Mouse (Mus musculus): ENCODE data around the gene Stat6. TPM values are rescaled to one million over a fixed set of nuclear protein-coding genes. Genes with fewer than 3 reads are reported as not detected.

Stat6 gene
- polyA plus RNA-seq, 1 experiment from 2014 or later, result 46.8 TPM

- Histone ChIP-seq H3K4me3 (ENCODE audit: low read length) (no peak overlapping the region), H3K9me3 (ENCODE audit: control insufficient read depth, low read length) (no peaks in the 10 kb centered on the region), H3K27ac (ENCODE audit: low read length) (peak overlapping the region; percentile 20; the same call in 1 of the 2 replicates), H3K4me1 (ENCODE audit: control insufficient read depth, insufficient read depth, low read length) (peaks cover 76% of the 10 kb centered on the region), H3K4me2 (ENCODE audit: low read depth, low read length) (no peak overlapping the region), H3K36me3 (ENCODE audit: control insufficient read depth, insufficient read depth, low read length) (peaks cover 7% of the 10 kb centered on the region), H3K27me3 (replicated peaks; ENCODE audit: control insufficient read depth, insufficient read depth, low read length) (no peaks in the 10 kb centered on the region), H3K9ac (ENCODE audit: low read depth, low read length) (no peak overlapping the region)
- 91% methylated on average over 6 of the region's 6 CpGs for WGBS
- no peak for ATAC-seq
Observed at GRCm38 (mm10) chr10:127602194-127602593, 40.6 kb upstream of the Stat6 start.

GRCm38 (mm10) chr10:127603437-127604371 is 39.1 kb upstream of the Stat6 start:
- Histone ChIP-seq H3K4me2 (ENCODE audit: low read depth, low read length) (peak overlapping the region; percentile 50), H3K4me1 (ENCODE audit: control insufficient read depth, insufficient read depth, low read length) (peaks cover 61% of the 10 kb centered on the region)
- ATAC-seq, result peak; percentile 91

GRCm38 (mm10) chr10:127604465-127605250 is 38.1 kb upstream of the Stat6 start:
- ATAC-seq, result peak; percentile 13; the same call in 1 of the 2 replicates
- Histone ChIP-seq H3K9me3 (ENCODE audit: control insufficient read depth, low read length) (no peaks in the 10 kb centered on the region), H3K4me1 (ENCODE audit: control insufficient read depth, insufficient read depth, low read length) (peaks cover 59% of the 10 kb centered on the region), H3K9ac (ENCODE audit: low read depth, low read length) (peak overlapping the region; percentile 56), H3K36me3 (ENCODE audit: control insufficient read depth, insufficient read depth, low read length) (peaks cover 7% of the 10 kb centered on the region), H3K4me3 (ENCODE audit: low read length) (no peak overlapping the region), H3K27me3 (replicated peaks; ENCODE audit: control insufficient read depth, insufficient read depth, low read length) (no peaks in the 10 kb centered on the region), H3K4me2 (ENCODE audit: low read depth, low read length) (0 out of 2 replicates have a peak overlapping the region, but pooled peaks have one; percentile 3), H3K27ac (ENCODE audit: low read length) (peak overlapping the region; percentile 97)
- 36% methylated on average over 15 of the region's 15 CpGs for WGBS

More at GRCm38 (mm10) chr10:127603437-127604371, 39.1 kb upstream of the Stat6 start:
- Histone ChIP-seq H3K9ac (ENCODE audit: low read depth, low read length) (peak overlapping the region; percentile 60), H3K27ac (ENCODE audit: low read length) (peak overlapping the region; percentile 97), H3K9me3 (ENCODE audit: control insufficient read depth, low read length) (no peaks in the 10 kb centered on the region), H3K27me3 (replicated peaks; ENCODE audit: control insufficient read depth, insufficient read depth, low read length) (no peaks in the 10 kb centered on the region), H3K4me3 (ENCODE audit: low read length) (peak overlapping the region; percentile 7), H3K36me3 (ENCODE audit: control insufficient read depth, insufficient read depth, low read length) (peaks cover 7% of the 10 kb centered on the region)
- 41% methylated on average over 13 of the region's 13 CpGs for WGBS

DNA sequence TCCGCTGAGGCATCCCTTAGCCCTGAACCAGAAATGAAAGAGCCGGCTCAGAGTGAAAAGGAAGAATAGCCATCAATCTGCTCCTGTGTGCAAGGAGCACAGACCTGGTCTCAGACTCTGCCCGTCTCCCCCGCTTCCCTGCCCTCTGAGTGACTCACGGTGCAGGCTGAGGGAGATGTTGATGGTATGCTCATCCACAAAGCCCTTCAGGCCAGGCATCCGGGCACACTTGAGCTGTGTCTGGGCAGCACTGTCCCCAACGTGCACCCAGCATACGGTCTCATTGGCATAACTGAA is 37.6 kb upstream of the Stat6 start:
- peak overlapping the region; percentile 56 for H3K9ac ChIP-seq (ENCODE audit: low read depth, low read length)
- no peaks in the 10 kb centered on the region for H3K9me3 ChIP-seq (ENCODE audit: control insufficient read depth, low read length)
- ATAC-seq, result no peak
- no peaks in the 10 kb centered on the region for H3K27me3 ChIP-seq (replicated peaks; ENCODE audit: control insufficient read depth, insufficient read depth, low read length)
- peaks cover 7% of the 10 kb centered on the region for H3K36me3 ChIP-seq (ENCODE audit: control insufficient read depth, insufficient read depth, low read length)
- H3K27ac ChIP-seq (ENCODE audit: low read length), result peak overlapping the region; percentile 97
- 77% methylated on average over 8 of the region's 8 CpGs for WGBS
- H3K4me2 ChIP-seq (ENCODE audit: low read depth, low read length), result no peak overlapping the region
- peaks cover 59% of the 10 kb centered on the region for H3K4me1 ChIP-seq (ENCODE audit: control insufficient read depth, insufficient read depth, low read length)
- no peak overlapping the region for H3K4me3 ChIP-seq (ENCODE audit: low read length)

GRCm38 (mm10) chr10:127605756-127606155 is 37.0 kb upstream of the Stat6 start:
- peaks cover 7% of the 10 kb centered on the region for H3K36me3 ChIP-seq (ENCODE audit: control insufficient read depth, insufficient read depth, low read length)
- no peak overlapping the region for H3K9ac ChIP-seq (ENCODE audit: low read depth, low read length)
- H3K27ac ChIP-seq (ENCODE audit: low read length), result peak overlapping the region; percentile 97; the same call in 1 of the 2 replicates
- WGBS, result 97% methylated on average over 9 of the region's 9 CpGs
- H3K9me3 ChIP-seq (ENCODE audit: control insufficient read depth, low read length), result no peaks in the 10 kb centered on the region
- H3K4me2 ChIP-seq (ENCODE audit: low read depth, low read length), result no peak overlapping the region
- H3K27me3 ChIP-seq (replicated peaks; ENCODE audit: control insufficient read depth, insufficient read depth, low read length), result no peaks in the 10 kb centered on the region
- no peak for ATAC-seq
- H3K4me3 ChIP-seq (ENCODE audit: low read length), result no peak overlapping the region
- H3K4me1 ChIP-seq (ENCODE audit: control insufficient read depth, insufficient read depth, low read length), result peaks cover 56% of the 10 kb centered on the region

GRCm38 (mm10) chr10:127607059-127607458 is 35.7 kb upstream of the Stat6 start:
- no peak overlapping the region for H3K9ac ChIP-seq (ENCODE audit: low read depth, low read length)
- no peak for ATAC-seq
- WGBS, result 93% methylated on average over 7 of the region's 7 CpGs
- peaks cover 50% of the 10 kb centered on the region for H3K4me1 ChIP-seq (ENCODE audit: control insufficient read depth, insufficient read depth, low read length)
- H3K36me3 ChIP-seq (ENCODE audit: control insufficient read depth, insufficient read depth, low read length), result peaks cover 10% of the 10 kb centered on the region
- no peaks in the 10 kb centered on the region for H3K27me3 ChIP-seq (replicated peaks; ENCODE audit: control insufficient read depth, insufficient read depth, low read length)
- no peak overlapping the region for H3K4me2 ChIP-seq (ENCODE audit: low read depth, low read length)
- H3K27ac ChIP-seq (ENCODE audit: low read length), result no peak overlapping the region
- no peaks in the 10 kb centered on the region for H3K9me3 ChIP-seq (ENCODE audit: control insufficient read depth, low read length)
- H3K4me3 ChIP-seq (ENCODE audit: low read length), result no peak overlapping the region

DNA sequence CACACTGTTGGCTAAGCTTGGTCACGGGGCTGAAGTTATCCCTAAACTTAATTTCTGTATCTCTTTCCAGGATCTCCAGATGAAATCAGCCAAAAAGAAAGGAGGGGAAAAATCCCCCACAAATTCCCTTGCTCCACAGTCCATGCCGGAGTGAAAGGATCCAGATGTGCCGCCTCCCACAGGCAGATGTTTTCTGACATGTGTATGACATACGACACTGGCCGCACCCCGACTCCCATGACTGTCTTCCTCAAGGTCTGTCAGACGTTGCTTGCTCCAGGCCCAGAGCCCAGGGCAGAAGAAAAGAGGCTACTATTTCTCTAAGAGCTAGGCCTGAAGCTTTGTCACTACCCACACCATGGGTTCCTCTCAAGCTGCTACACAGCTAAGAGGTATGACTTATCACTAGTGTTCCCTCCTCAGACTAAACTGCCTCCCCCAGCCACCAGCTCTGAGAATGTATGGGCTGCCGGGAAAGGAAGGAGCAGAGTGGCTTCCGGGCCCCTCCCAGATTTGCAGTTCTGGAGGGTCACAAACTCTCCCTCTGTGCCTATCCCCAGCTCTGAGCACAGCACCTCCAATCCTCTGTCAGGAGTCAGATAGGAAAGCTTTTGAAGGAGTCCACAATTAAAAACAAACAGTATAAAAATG is 33.2 kb upstream of the Stat6 start:
- peaks cover 15% of the 10 kb centered on the region for H3K36me3 ChIP-seq (ENCODE audit: control insufficient read depth, insufficient read depth, low read length)
- H3K4me1 ChIP-seq (ENCODE audit: control insufficient read depth, insufficient read depth, low read length), result peaks cover 56% of the 10 kb centered on the region
- ATAC-seq, result peak; percentile 24; the same call in 1 of the 2 replicates
- H3K27ac ChIP-seq (ENCODE audit: low read length), result peak overlapping the region; percentile 63
- no peak overlapping the region for H3K4me2 ChIP-seq (ENCODE audit: low read depth, low read length)
- no peaks in the 10 kb centered on the region for H3K27me3 ChIP-seq (replicated peaks; ENCODE audit: control insufficient read depth, insufficient read depth, low read length)
- WGBS, result 46% methylated on average over 9 of the region's 9 CpGs
- 0 out of 2 replicates have a peak overlapping the region, but pooled peaks have one; percentile 34 for H3K9ac ChIP-seq (ENCODE audit: low read depth, low read length)
- no peak overlapping the region for H3K4me3 ChIP-seq (ENCODE audit: low read length)
- H3K9me3 ChIP-seq (ENCODE audit: control insufficient read depth, low read length), result no peaks in the 10 kb centered on the region

GRCm38 (mm10) chr10:127610066-127610415 is 32.7 kb upstream of the Stat6 start:
- H3K36me3 ChIP-seq (ENCODE audit: control insufficient read depth, insufficient read depth, low read length), result peaks cover 15% of the 10 kb centered on the region
- H3K9ac ChIP-seq (ENCODE audit: low read depth, low read length), result 0 out of 2 replicates have a peak overlapping the region, but pooled peaks have one; percentile 34
- no peak for ATAC-seq
- no peak overlapping the region for H3K4me2 ChIP-seq (ENCODE audit: low read depth, low read length)
- peaks cover 56% of the 10 kb centered on the region for H3K4me1 ChIP-seq (ENCODE audit: control insufficient read depth, insufficient read depth, low read length)
- peak overlapping the region; percentile 63; the same call in 1 of the 2 replicates for H3K27ac ChIP-seq (ENCODE audit: low read length)
- H3K4me3 ChIP-seq (ENCODE audit: low read length), result no peak overlapping the region
- H3K27me3 ChIP-seq (replicated peaks; ENCODE audit: control insufficient read depth, insufficient read depth, low read length), result no peaks in the 10 kb centered on the region
- 85% methylated on average over 9 of the region's 9 CpGs for WGBS
- no peaks in the 10 kb centered on the region for H3K9me3 ChIP-seq (ENCODE audit: control insufficient read depth, low read length)
